Comparison of ENCODE assay signal across 8 mouse cellular contexts in the genomic region with DNA sequence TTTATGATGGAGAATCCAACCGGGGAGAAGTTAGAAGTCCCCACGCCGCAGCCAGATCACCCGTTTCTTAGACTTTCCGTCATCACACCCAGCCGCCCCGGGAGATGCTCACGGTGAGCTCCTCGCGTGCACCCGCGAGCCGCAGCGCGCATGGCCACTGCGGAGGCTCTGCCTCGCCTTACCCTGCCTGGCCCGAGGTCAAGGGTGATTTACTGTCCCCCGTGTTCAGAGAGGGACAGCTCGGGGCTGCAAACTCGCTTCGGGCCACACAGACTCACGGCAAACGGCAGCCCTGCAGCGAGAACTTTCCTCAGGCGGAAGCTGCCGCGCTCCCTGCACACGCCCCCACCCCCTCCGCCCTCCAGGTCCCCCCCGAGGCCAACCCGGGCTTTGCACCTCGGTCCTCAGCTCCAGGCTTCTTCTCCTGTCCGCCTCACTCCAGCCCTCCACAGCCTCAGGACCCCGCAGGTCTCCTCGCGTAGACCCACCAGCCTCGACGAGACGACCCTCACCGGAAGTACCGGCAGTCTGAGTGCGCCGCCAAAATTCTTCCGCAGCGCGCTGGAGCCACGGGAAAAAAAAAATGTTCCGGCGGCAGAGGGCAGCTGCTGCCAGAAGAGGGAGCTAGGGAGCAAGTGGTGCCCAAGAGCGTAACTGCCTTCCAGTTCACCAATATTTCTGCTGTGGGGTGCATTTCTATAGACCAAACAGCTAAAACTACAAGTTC. TPM values are rescaled to one million over a fixed set of nuclear protein-coding genes. Genes with fewer than 3 reads are reported as not detected.
DNase-seq lines count a peak whose midpoint lies in the region; ATAC-seq lines count a peak whose summit lies in the region.

Gene Gtf2h2, minus strand, starts transcription at position 519 of the 727 bp plus-strand sequence.

- peak; percentile 89 for DNase-seq in CD4-positive helper T cell, adult 2 months (ENCODE audit: low read depth, low spot score)
- peak; percentile 63 for DNase-seq in brain, embryonic 18.5 days (ENCODE audit: low read depth, low spot score)
- DNase-seq in kidney, postnatal 10 days: peak; percentile 92
- DNase-seq in natural killer cell, adult 2 months (ENCODE audit: low spot score in 2 of 2): peak; percentile 76 to 86

- H3K27ac ChIP-seq in heart, embryonic 13.5 days (replicated peaks): peak within 1 kb of the TSS; percentile 83
- H3K27ac ChIP-seq in liver, embryonic 12.5 days: peak within 1 kb of the TSS; percentile 83
- H3K27ac ChIP-seq in stomach, embryonic 15.5 days: peak within 1 kb of the TSS; percentile 86

- H3K4me1 ChIP-seq in heart, embryonic 13.5 days: peaks cover 17% of the 10 kb centered on the region
- H3K4me1 ChIP-seq in liver, embryonic 12.5 days: peaks cover 24% of the 10 kb centered on the region
- H3K4me1 ChIP-seq in stomach, embryonic 15.5 days: peaks cover 9% of the 10 kb centered on the region; the same call in 1 of the 2 replicates

- ATAC-seq in erythroid progenitor cell, adult 5-6 weeks (replicated peaks; ENCODE audit: low FRiP score, poor library complexity, severe bottlenecking): peak; percentile 94
- peak; percentile 61 for ATAC-seq in heart, embryonic 13.5 days (ENCODE audit: extremely low read depth, insufficient number of reproducible peaks, low FRiP score, low TSS enrichment)
- peak; percentile 81 for ATAC-seq in liver, embryonic 12.5 days
- peak; percentile 75 for ATAC-seq in stomach, embryonic 15.5 days (ENCODE audit: insufficient read depth, low FRiP score, low read depth)

- peaks cover 26% of the 10 kb centered on the region for H3K36me3 ChIP-seq in heart, embryonic 13.5 days
- peaks cover 23% of the 10 kb centered on the region for H3K36me3 ChIP-seq in liver, embryonic 12.5 days
- no peaks in the 10 kb centered on the region; the same call in 1 of the 2 replicates for H3K36me3 ChIP-seq in stomach, embryonic 15.5 days

- H3K4me2 ChIP-seq in heart, embryonic 13.5 days: peak within 1 kb of the TSS; percentile 87
- peak within 1 kb of the TSS; percentile 79 for H3K4me2 ChIP-seq in liver, embryonic 12.5 days
- H3K4me2 ChIP-seq in stomach, embryonic 15.5 days: peak within 1 kb of the TSS; percentile 63

- H3K4me3 ChIP-seq in heart, embryonic 13.5 days: peak within 1 kb of the TSS; percentile 97
- peak within 1 kb of the TSS; percentile 95 for H3K4me3 ChIP-seq in liver, embryonic 12.5 days
- H3K4me3 ChIP-seq in stomach, embryonic 15.5 days (replicated peaks): peak within 1 kb of the TSS; percentile 94

- no peaks in the 10 kb centered on the region for H3K9me3 ChIP-seq in heart, embryonic 13.5 days
- no peaks in the 10 kb centered on the region for H3K9me3 ChIP-seq in liver, embryonic 12.5 days (replicated peaks)
- no peaks in the 10 kb centered on the region for H3K9me3 ChIP-seq in stomach, embryonic 15.5 days

- H3K9ac ChIP-seq in heart, embryonic 13.5 days: peak within 1 kb of the TSS; percentile 95
- peak within 1 kb of the TSS; percentile 86 for H3K9ac ChIP-seq in liver, embryonic 12.5 days
- peak within 1 kb of the TSS; percentile 86 for H3K9ac ChIP-seq in stomach, embryonic 15.5 days

- H3K27me3 ChIP-seq in heart, embryonic 13.5 days (replicated peaks): no peaks in the 10 kb centered on the region
- no peaks in the 10 kb centered on the region for H3K27me3 ChIP-seq in liver, embryonic 12.5 days (replicated peaks)
- no peaks in the 10 kb centered on the region for H3K27me3 ChIP-seq in stomach, embryonic 15.5 days (replicated peaks)

- under 1% methylated on average over 51 of the region's 51 CpGs for WGBS in heart, embryonic 13.5 days
- 3% methylated on average over 51 of the region's 51 CpGs for WGBS in liver, embryonic 12.5 days (ENCODE audit: insufficient replicate concordance)
- under 1% methylated on average over 51 of the region's 51 CpGs for WGBS in stomach, embryonic 15.5 days

RNA-seq across cellular contexts. Expression of gene Gtf2h2, which starts in this region (rescaled TPM):
- total RNA-seq in erythroid progenitor cell, adult 5-6 weeks (2015; ENCODE audit: low replicate concordance): 13.4 and 25.9 TPM in 2 replicates
- total RNA-seq in erythroid progenitor cell, adult 5-6 weeks (2017; ENCODE audit: low replicate concordance): 13.9 and 15.7 TPM in 2 replicates
- polyA plus RNA-seq in heart, embryonic 13.5 days (2015; fragmentation: Nextera tagmentation; extraction: Ambion mirVana): 44.9 and 50.2 TPM in 2 replicates
- polyA plus RNA-seq in liver, embryonic 12.5 days (2016; fragmentation: Nextera tagmentation; extraction: Ambion mirVana): 46.6 and 52.2 TPM in 2 replicates
- 62.0 and 66.9 TPM in 2 replicates for polyA plus RNA-seq in stomach, embryonic 15.5 days (2015; fragmentation: Nextera tagmentation; extraction: Ambion mirVana)

Comparison
In these comparisons a context has a peak if more than half of its experiments do, and no peak if none do; other contexts are left out.
1. Peak in every context shown above with its lines: DNase-seq, ATAC-seq, H3K4me3 ChIP-seq and H3K27ac ChIP-seq.